Mouse (Mus musculus) kidney, embryonic 14.5 days (tissue): ENCODE results near the gene Pmepa1. TPM values are rescaled to one million over a fixed set of nuclear protein-coding genes. Genes with fewer than 3 reads are reported as not detected.

Experiments used
- ATAC-seq: fragments of 200-750 bp; cut with Nextera tagmentation; 2 replicates; pipeline ENCODE4 v1.8.0; 2017; ENCODE audit warnings: moderate number of reproducible peaks, mild to moderate bottlenecking, moderate TSS enrichment, moderate library complexity; ENCODE audit not compliant: low FRiP score, low TSS enrichment
- H3K27ac ChIP-seq: fragments of 300-500 bp; sonication (generic); 2 replicates; pipeline ENCODE4 v1.5.1; 2014; ENCODE audit warnings: low read depth, mild to moderate bottlenecking, low read length, moderate library complexity, mixed read lengths
- H3K27me3 ChIP-seq: fragments of 300-500 bp; sonication (generic); 2 replicates; pipeline ENCODE4 v1.6.1; 2014; ENCODE audit warnings: mild to moderate bottlenecking, low read length; ENCODE audit not compliant: control insufficient read depth, insufficient read depth
- H3K36me3 ChIP-seq: fragments of 300-500 bp; sonication (generic); 2 replicates; pipeline ENCODE4 v1.6.1; 2014; ENCODE audit warnings: low read length, mixed read lengths; ENCODE audit not compliant: control insufficient read depth, insufficient read depth
- H3K4me1 ChIP-seq: fragments of 300-500 bp; sonication (generic); 2 replicates; pipeline ENCODE4 v1.6.1; 2014; ENCODE audit warnings: low read length, mixed read lengths; ENCODE audit not compliant: control insufficient read depth, insufficient read depth
- H3K4me2 ChIP-seq: fragments of 300-500 bp; sonication (generic); replicated peaks from 2 replicates; pipeline ENCODE4 v1.6.1; 2014; ENCODE audit warnings: low read depth, mild to moderate bottlenecking, low read length
- H3K4me3 ChIP-seq: fragments of 300-500 bp; sonication (generic); 2 replicates; pipeline ENCODE4 v1.5.1; 2014; ENCODE audit warnings: mild to moderate bottlenecking, low read length
- H3K9ac ChIP-seq: fragments of 300-500 bp; sonication (generic); 2 replicates; pipeline ENCODE4 v1.6.1; 2014; ENCODE audit warnings: low read depth, mild to moderate bottlenecking, low read length, moderate library complexity
- H3K9me3 ChIP-seq: fragments of 300-500 bp; sonication (generic); 2 replicates; pipeline ENCODE4 v1.6.1; 2016; ENCODE audit warnings: low read length; ENCODE audit not compliant: control insufficient read depth
- WGBS: fragments of 180-500 bp; shearing (Covaris S2); extraction: QIAGEN DNeasy Blood & Tissue Kit; methylation state at CpG from one replicate; pipeline ENCODE4 v1.1.7; 2014; 5-methylcytosine and 5-hydroxymethylcytosine counted together
- polyA plus RNA-seq: library from polyadenylated mRNA; unstranded; fragments of >200 nt; fragmentation: Nextera tagmentation; extraction: Ambion mirVana; gene quantifications from 2 replicates; pipeline ENCODE4 v1.2.1, GENCODE M21; 2014

Gene Pmepa1
- polyA plus RNA-seq, 1 experiment from 2014 or later, result 4.9 TPM

DNA sequence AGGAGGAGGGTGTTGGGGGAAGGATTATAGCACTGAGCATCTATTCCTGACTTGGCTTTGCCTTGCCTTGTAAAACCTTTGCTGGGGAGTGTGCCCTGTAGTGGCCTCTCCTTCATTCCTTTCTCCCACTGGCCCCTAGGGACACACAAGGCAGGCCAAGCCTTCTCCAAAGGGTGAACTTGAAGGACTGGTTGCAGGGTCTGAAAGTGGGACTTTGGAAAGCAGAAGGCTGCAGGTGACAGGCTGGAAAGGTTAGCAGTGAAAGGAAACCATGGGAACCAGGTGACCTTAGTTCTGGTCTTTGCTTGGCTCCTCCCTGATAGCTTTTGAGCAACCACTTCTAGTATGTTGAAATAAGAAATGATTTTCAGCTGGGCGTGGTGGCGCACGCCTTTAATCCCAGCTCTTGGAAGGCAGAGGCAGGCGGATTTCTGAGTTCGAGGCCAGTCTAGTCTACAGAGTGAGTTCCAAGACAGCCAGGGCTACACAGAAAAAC is 58.5 kb downstream of the Pmepa1 start:
- Histone ChIP-seq H3K4me2 (no peak overlapping the region), H3K4me1 (0 out of 2 replicates have a peak, but pooled peaks cover 3% of the 10 kb centered on the region), H3K9ac (no peak overlapping the region), H3K27me3 (no peaks in the 10 kb centered on the region; the same call in 1 of the 2 replicates), H3K36me3 (no peaks in the 10 kb centered on the region), H3K4me3 (no peak overlapping the region), H3K27ac (no peak overlapping the region), H3K9me3 (0 out of 2 replicates have a peak, but pooled peaks cover 3% of the 10 kb centered on the region)
- WGBS, result 88% methylated on average over 5 of the region's 5 CpGs
- no peak for ATAC-seq

DNA sequence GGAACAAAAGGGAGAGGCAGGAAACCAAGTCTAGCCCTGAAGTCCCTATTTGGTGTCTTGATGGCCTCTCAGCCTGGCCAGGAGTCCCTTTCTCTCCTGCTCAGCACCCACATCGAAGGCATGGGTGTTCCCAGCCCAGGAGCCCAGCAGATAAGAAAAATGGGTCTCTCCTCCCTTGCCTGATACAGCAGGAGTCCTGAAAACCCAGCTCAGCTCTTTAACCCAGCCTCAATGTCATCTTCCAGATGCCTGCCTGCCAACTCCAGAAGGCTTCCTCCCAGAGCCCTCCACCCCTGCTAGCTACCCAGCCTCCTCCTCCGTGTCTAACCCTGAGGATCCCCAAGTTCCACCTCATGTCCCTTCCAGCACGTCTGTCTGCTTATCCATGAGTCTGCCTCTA is 59.1 kb downstream of the Pmepa1 start:
- no peaks in the 10 kb centered on the region for H3K36me3 ChIP-seq
- H3K4me3 ChIP-seq, result no peak overlapping the region
- no peak for ATAC-seq
- 0 out of 2 replicates have a peak, but pooled peaks cover 3% of the 10 kb centered on the region for H3K4me1 ChIP-seq
- no peak overlapping the region for H3K9ac ChIP-seq
- H3K9me3 ChIP-seq, result 0 out of 2 replicates have a peak, but pooled peaks cover 3% of the 10 kb centered on the region
- H3K27me3 ChIP-seq, result no peaks in the 10 kb centered on the region; the same call in 1 of the 2 replicates
- no peak overlapping the region for H3K27ac ChIP-seq
- 63% methylated on average over 3 of the region's 3 CpGs for WGBS
- no peak overlapping the region for H3K4me2 ChIP-seq

GRCm38 (mm10) chr2:173216840-173217239 is 59.5 kb downstream of the Pmepa1 start:
- H3K27ac ChIP-seq, result no peak overlapping the region
- H3K4me3 ChIP-seq, result no peak overlapping the region
- H3K4me2 ChIP-seq, result no peak overlapping the region
- no peaks in the 10 kb centered on the region for H3K36me3 ChIP-seq
- 0 out of 2 replicates have a peak, but pooled peaks cover 3% of the 10 kb centered on the region for H3K9me3 ChIP-seq
- ATAC-seq, result no peak
- 78% methylated on average over 7 of the region's 7 CpGs for WGBS
- no peak overlapping the region; the same call in 1 of the 2 replicates for H3K9ac ChIP-seq
- 0 out of 2 replicates have a peak, but pooled peaks cover 3% of the 10 kb centered on the region for H3K4me1 ChIP-seq
- H3K27me3 ChIP-seq, result no peaks in the 10 kb centered on the region; the same call in 1 of the 2 replicates

DNA sequence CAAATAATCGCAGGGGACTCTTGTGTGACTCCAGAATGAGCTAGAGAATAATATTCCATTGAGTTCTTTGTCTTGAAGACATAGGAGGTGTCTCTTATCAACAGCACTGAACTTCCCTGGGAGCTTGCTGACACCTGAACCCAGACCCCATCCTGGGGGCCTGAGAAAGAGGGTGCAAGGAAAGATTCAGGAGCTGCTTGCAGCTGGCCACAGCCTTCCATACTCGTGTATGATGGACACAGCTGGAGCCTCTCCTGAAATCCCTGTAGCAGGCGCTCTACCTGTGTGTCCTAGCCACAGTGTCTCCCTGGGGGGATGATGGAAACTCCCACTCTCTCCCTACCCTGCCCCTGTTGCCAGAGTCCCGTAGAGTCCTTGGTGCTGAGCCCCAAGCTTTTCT is 64.1 kb downstream of the Pmepa1 start:
- H3K27ac ChIP-seq, result no peak overlapping the region
- no peak overlapping the region; the same call in 1 of the 2 replicates for H3K9ac ChIP-seq
- H3K4me3 ChIP-seq, result no peak overlapping the region
- no peaks in the 10 kb centered on the region for H3K36me3 ChIP-seq
- H3K27me3 ChIP-seq, result no peaks in the 10 kb centered on the region; the same call in 1 of the 2 replicates
- ATAC-seq, result no peak
- no peaks in the 10 kb centered on the region for H3K4me1 ChIP-seq
- 0 out of 2 replicates have a peak, but pooled peaks cover 3% of the 10 kb centered on the region for H3K9me3 ChIP-seq
- H3K4me2 ChIP-seq, result no peak overlapping the region
- WGBS, result 71% methylated on average over 4 of the region's 4 CpGs

DNA sequence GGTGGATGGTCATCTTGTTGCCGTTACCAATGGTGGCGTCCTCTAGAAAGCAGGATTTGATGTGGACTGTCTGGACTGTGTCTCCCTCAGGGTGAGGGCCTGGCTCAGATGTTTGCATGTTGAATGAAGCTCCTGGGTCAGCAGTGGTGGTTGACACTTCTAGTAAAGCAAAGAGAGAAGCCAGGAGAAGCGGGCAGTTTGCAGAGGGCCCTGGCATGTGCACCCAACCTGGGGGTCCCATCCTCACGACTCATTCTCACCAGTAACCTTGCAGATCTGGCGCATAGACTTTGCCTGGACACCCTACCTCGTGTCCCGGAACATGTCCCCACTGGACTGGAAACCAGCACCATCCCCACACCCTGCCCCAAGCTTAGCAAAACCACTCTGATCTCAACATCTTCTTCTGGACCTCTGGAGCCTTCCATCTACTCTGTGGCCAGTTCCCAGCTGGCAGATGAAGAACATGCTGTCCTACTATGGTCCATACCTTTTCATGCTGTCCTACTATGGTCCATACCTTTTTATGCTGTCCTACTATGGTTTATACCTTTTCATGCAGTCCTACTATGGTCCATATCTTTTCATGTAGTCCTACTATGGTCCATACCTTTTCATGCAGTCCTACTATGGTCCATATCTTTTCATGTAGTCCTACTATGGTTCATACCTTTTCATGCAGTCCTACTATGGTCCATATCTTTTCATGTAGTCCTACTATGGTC is 67.1 kb downstream of the Pmepa1 start:
- no peak for ATAC-seq
- Histone ChIP-seq H3K27ac (no peak overlapping the region), H3K4me1 (no peaks in the 10 kb centered on the region), H3K36me3 (no peaks in the 10 kb centered on the region), H3K4me2 (no peak overlapping the region), H3K9me3 (0 out of 2 replicates have a peak, but pooled peaks cover 3% of the 10 kb centered on the region), H3K9ac (no peak overlapping the region), H3K4me3 (no peak overlapping the region), H3K27me3 (no peaks in the 10 kb centered on the region; the same call in 1 of the 2 replicates)
- 91% methylated on average over 7 of the region's 7 CpGs for WGBS

DNA sequence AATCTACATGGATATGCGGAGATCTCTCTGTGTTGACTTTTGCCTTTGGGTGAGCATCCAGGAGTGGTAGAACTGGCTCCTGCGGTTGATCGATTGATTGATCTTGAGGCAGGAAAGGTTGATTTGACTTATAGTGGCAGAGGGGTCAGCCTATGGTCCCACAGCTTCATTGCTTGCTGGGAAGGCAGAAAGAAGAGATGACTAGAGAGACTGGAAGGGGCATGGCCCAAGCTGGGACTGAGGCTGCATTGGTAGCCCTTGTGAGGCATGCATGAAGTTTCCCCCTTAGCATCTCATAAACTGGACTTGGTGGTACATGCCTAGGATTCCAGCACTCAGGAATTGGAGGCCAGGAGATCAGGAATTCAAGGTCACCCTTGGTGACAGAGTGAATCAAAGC is 69.3 kb downstream of the Pmepa1 start:
- WGBS, result 95% methylated on average over 3 of the region's 3 CpGs
- Histone ChIP-seq H3K4me1 (no peaks in the 10 kb centered on the region), H3K4me2 (no peak overlapping the region)

GRCm38 (mm10) chr2:173205563-173206099 is 70.7 kb downstream of the Pmepa1 start:
- Histone ChIP-seq H3K4me3 (no peak overlapping the region), H3K27ac (no peak overlapping the region), H3K36me3 (no peaks in the 10 kb centered on the region), H3K9ac (no peak overlapping the region), H3K4me2 (no peak overlapping the region), H3K4me1 (no peaks in the 10 kb centered on the region), H3K27me3 (no peaks in the 10 kb centered on the region), H3K9me3 (no peaks in the 10 kb centered on the region)
- ATAC-seq, result no peak
- WGBS, result 92% methylated on average over 14 of the region's 14 CpGs

More for the DNA sequence above, 69.3 kb downstream of the Pmepa1 start:
- H3K36me3 ChIP-seq, result no peaks in the 10 kb centered on the region
- H3K27me3 ChIP-seq, result no peaks in the 10 kb centered on the region
- H3K9ac ChIP-seq, result no peak overlapping the region
- ATAC-seq, result no peak
- H3K27ac ChIP-seq, result no peak overlapping the region
- no peaks in the 10 kb centered on the region for H3K9me3 ChIP-seq
- H3K4me3 ChIP-seq, result no peak overlapping the region

DNA sequence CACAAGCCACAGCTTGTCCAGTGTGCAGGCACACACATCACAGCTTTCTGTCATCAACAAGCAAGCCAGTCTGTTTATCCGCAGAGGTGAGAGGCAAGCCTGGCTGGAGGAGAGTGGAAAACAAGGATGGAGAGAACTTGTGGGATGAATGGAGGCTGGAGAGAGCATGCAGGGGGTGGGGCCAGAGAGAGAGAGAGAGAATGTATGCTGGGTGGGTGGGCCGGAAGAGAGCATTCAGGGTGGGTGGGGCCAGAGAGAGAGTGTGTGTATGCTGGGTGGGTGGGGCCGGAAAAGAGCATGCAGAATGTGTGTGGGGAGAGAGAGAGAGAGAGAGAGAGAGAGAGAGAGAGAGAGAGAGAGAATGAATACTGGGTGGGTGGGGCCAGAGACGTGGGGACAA is 71.7 kb downstream of the Pmepa1 start:
- Histone ChIP-seq H3K4me1 (no peaks in the 10 kb centered on the region), H3K36me3 (no peaks in the 10 kb centered on the region), H3K4me3 (no peak overlapping the region), H3K9me3 (no peaks in the 10 kb centered on the region), H3K4me2 (no peak overlapping the region), H3K27ac (no peak overlapping the region), H3K9ac (no peak overlapping the region), H3K27me3 (no peaks in the 10 kb centered on the region)
- 67% methylated on average over 4 of the region's 4 CpGs for WGBS
- no peak for ATAC-seq

GRCm38 (mm10) chr2:173203726-173204125 is 72.6 kb downstream of the Pmepa1 start:
- Histone ChIP-seq H3K27me3 (no peaks in the 10 kb centered on the region), H3K9me3 (no peaks in the 10 kb centered on the region), H3K4me3 (no peak overlapping the region), H3K36me3 (no peaks in the 10 kb centered on the region), H3K4me1 (no peaks in the 10 kb centered on the region), H3K9ac (no peak overlapping the region), H3K4me2 (no peak overlapping the region), H3K27ac (no peak overlapping the region)
- 90% methylated on average over 3 of the region's 3 CpGs for WGBS
- no peak for ATAC-seq
